Mouse (Mus musculus) T-helper 17 cell (primary cell): ENCODE data around the gene Cnot3.

Experiments
- in situ Hi-C, 2 experiments: fragments of 300-600 bp; cut with MboI, MseI; formaldehyde crosslinking; loops; 1 replicate in 1 of 2; 2 replicates in 1 of 2; pipeline ENCODE4 v1.15.1; 2025; ENCODE audit warnings: high pct_unique_total_duplicates in 2 of 2

Cnot3 gene

DNA sequence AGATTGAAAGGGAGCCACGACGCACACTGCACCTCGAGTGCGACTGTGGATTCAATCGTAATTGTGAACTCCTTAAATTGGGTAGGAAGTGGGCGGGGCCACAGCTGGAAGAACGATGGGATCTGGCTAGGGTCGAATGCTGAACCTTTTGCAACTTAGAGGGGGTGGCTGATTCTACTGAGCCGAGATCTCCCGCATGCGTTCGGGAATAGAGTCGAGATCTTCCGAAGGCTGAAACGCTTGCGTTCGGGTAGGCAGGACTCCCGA lies 48.7 kb downstream of the Cnot3 start:
- in situ Hi-C loops: loop anchor here (5.0 to 10.0 kb wide), 3 partner anchors 451 to 1389 kb away; partner anchors contain the start of gene Epn1 (in 1 of the 2)

GRCm38 (mm10) chr7:3694076-3694948 lies 49.2 kb downstream of the Cnot3 start:
- in situ Hi-C loops: loop anchor here (5.0 to 10.0 kb wide), 3 partner anchors 450 to 1388 kb away; partner anchors contain the start of gene Epn1 (in 1 of the 2)

DNA sequence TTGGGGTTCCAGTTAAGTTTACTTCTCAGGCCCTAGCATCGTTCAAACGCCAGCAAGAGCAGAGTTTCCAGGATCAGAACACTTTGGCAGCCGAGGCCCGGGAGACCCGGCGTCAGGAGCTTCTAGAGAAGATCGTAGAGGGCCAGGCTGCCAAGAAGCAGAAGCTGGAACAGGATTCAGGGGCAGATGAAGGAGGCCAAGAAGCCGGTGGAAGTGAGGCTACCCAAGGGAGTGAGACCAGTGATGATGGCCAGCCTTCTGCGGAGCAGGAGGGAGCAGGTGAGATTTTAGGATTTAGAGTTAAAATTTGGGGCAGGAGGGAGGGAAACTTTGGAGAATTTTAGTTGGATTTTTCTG lies 49.9 kb downstream of the Cnot3 start:
- in situ Hi-C loops: loop anchor here (5.0 to 10.0 kb wide), 3 partner anchors 450 to 1387 kb away; partner anchors contain the start of gene Epn1 (in 1 of the 2)

DNA sequence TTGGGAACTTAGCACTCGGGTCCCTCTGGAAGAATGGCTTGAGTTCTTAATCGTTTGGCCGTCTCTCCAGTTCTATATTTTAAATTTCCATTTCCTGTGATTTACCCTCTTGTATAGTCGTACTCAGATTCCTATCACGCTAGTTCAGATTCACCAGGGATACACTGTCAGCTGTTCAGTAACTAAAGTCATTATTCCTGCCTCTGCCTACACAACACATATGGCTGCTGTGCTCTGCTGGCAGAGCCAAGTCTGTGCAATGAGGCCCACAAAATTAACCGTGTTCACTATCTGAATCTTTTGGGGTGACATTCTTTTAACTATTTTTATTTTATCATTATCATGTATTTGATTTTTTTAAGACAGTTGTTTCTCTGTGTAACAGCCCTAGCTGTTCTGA lies 53.4 kb downstream of the Cnot3 start:
- in situ Hi-C loops: loop anchor here (10.0 kb wide), 2 partner anchors 446 to 1106 kb away; no protein-coding TSS in a partner anchor

- in situ Hi-C loops: loop anchor here (10.0 kb wide), 2 partner anchors 441 to 1311 kb away; partner anchors contain the start of genes Fiz1 (in 1 of the 2), Gm44973 (in 1 of the 2) and Zfp524 (in 1 of the 2)
Measured at GRCm38 (mm10) chr7:3703148-3703878, 58.2 kb downstream of the Cnot3 start.

- in situ Hi-C loops: loop anchor here (10.0 kb wide), 2 partner anchors 441 to 1311 kb away; partner anchors contain the start of genes Fiz1 (in 1 of the 2), Gm44973 (in 1 of the 2) and Zfp524 (in 1 of the 2)
Measured at GRCm38 (mm10) chr7:3703879-3704441, 58.9 kb downstream of the Cnot3 start, which contains the start of gene Rps9. Rps9 (plus strand) TSS chr7:3703993.

DNA sequence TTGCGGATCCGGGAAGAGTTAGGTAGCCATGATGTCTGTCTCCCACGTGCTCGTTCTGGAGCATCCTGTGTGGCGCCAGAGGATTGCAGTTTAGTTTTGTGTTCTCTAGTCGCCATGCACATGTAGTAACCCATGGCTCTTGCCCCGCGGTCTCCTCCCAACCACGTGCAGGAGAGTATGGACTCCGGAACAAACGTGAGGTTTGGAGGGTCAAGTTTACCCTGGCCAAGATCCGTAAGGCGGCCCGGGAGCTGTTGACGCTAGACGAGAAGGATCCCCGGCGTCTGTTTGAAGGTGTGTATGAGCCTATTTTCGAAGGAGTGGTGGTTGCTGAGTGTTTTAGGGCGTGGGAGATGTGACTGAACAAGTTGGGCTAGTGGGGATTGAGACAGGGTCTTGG lies 59.4 kb downstream of the Cnot3 start:
- in situ Hi-C loops: loop anchor here (10.0 kb wide), 2 partner anchors 440 to 1310 kb away; partner anchors contain the start of genes Fiz1 (in 1 of the 2), Gm44973 (in 1 of the 2) and Zfp524 (in 1 of the 2)

GRCm38 (mm10) chr7:3705461-3705860 lies 60.4 kb downstream of the Cnot3 start:
- in situ Hi-C loops: loop anchor here (10.0 kb wide), 2 partner anchors 439 to 1309 kb away; partner anchors contain the start of genes Fiz1 (in 1 of the 2), Gm44973 (in 1 of the 2) and Zfp524 (in 1 of the 2)

- in situ Hi-C loops: loop anchor here (10.0 kb wide), 2 partner anchors 439 to 1309 kb away; partner anchors contain the start of genes Fiz1 (in 1 of the 2), Gm44973 (in 1 of the 2) and Zfp524 (in 1 of the 2)
Measured at GRCm38 (mm10) chr7:3705911-3706310, 60.8 kb downstream of the Cnot3 start.

GRCm38 (mm10) chr7:3706343-3706934 lies 61.4 kb downstream of the Cnot3 start:
- in situ Hi-C loops: loop anchor here (10.0 kb wide), 2 partner anchors 438 to 1308 kb away; partner anchors contain the start of genes Fiz1 (in 1 of the 2), Gm44973 (in 1 of the 2) and Zfp524 (in 1 of the 2)

- in situ Hi-C loops: loop anchor here (10.0 kb wide), 2 partner anchors 438 to 1308 kb away; partner anchors contain the start of genes Fiz1 (in 1 of the 2), Gm44973 (in 1 of the 2) and Zfp524 (in 1 of the 2)
Measured at GRCm38 (mm10) chr7:3707027-3707426, 62.0 kb downstream of the Cnot3 start.

GRCm38 (mm10) chr7:3707568-3708413 lies 62.7 kb downstream of the Cnot3 start:
- in situ Hi-C loops: loop anchor here (10.0 kb wide), 2 partner anchors 437 to 1307 kb away; partner anchors contain the start of genes Fiz1 (in 1 of the 2), Gm44973 (in 1 of the 2) and Zfp524 (in 1 of the 2)

- in situ Hi-C loops: loop anchor here (10.0 kb wide), 2 partner anchors 436 to 1306 kb away; partner anchors contain the start of genes Fiz1 (in 1 of the 2), Gm44973 (in 1 of the 2) and Zfp524 (in 1 of the 2)
Measured at GRCm38 (mm10) chr7:3708447-3708980, 63.4 kb downstream of the Cnot3 start.

GRCm38 (mm10) chr7:3709000-3709399 lies 63.9 kb downstream of the Cnot3 start:
- in situ Hi-C loops: loop anchor here (10.0 kb wide), 2 partner anchors 436 to 1306 kb away; partner anchors contain the start of genes Fiz1 (in 1 of the 2), Gm44973 (in 1 of the 2) and Zfp524 (in 1 of the 2)
